Mouse (Mus musculus) intestine, postnatal 0 days (tissue): Measurements from ENCODE around the gene Carmil1. TPM values are rescaled to one million over a fixed set of nuclear protein-coding genes. Genes with fewer than 3 reads are reported as not detected.

ENCODE experiments used
- ATAC-seq: fragments of 200-750 bp; cut with Nextera tagmentation; 2 replicates; pipeline ENCODE4 v1.8.0; 2017; ENCODE audit warnings: mild to moderate bottlenecking, moderate TSS enrichment, moderate library complexity
- H3K27ac ChIP-seq: fragments of 300-500 bp; sonication (generic); 2 replicates; pipeline ENCODE4 v1.5.1; 2014; ENCODE audit warnings: mild to moderate bottlenecking, low read depth, low read length, moderate library complexity
- H3K27me3 ChIP-seq: fragments of 300-500 bp; sonication (generic); replicated peaks from 2 replicates; pipeline ENCODE4 v1.6.1; 2014; ENCODE audit warnings: low read length, mixed read lengths; ENCODE audit not compliant: control insufficient read depth, insufficient read depth
- H3K36me3 ChIP-seq: fragments of 300-500 bp; sonication (generic); 2 replicates; pipeline ENCODE4 v1.6.1; 2014; ENCODE audit warnings: mild to moderate bottlenecking, moderate library complexity; ENCODE audit not compliant: control insufficient read depth, insufficient read depth
- H3K4me1 ChIP-seq: fragments of 300-500 bp; sonication (generic); replicated peaks from 2 replicates; pipeline ENCODE4 v1.6.1; 2014; ENCODE audit warnings: antibody characterized with exemption, low read length, mixed read lengths; ENCODE audit not compliant: control insufficient read depth, insufficient read depth
- H3K4me2 ChIP-seq: fragments of 300-500 bp; sonication (generic); replicated peaks from 2 replicates; pipeline ENCODE4 v1.6.1; 2014; ENCODE audit warnings: low read depth, mild to moderate bottlenecking, moderate library complexity
- H3K4me3 ChIP-seq: fragments of 300-500 bp; sonication (generic); 2 replicates; pipeline ENCODE4 v1.5.1; 2014; ENCODE audit warnings: low read depth, low read length
- H3K9ac ChIP-seq: fragments of 300-500 bp; sonication (generic); 2 replicates; pipeline ENCODE4 v1.6.1; 2014; ENCODE audit warnings: mild to moderate bottlenecking, low read depth, low read length
- H3K9me3 ChIP-seq: fragments of 300-500 bp; sonication (generic); 2 replicates; pipeline ENCODE4 v1.6.1; 2016; ENCODE audit warnings: mixed run types; ENCODE audit not compliant: control insufficient read depth
- CTCF ChIP-seq: sonication (generic); IDR thresholded peaks from 2 replicates; pipeline ENCODE4 v1.5.1; 2016; ENCODE audit warnings: low read depth, mild to moderate bottlenecking, control low read depth, antibody characterized with exemption, moderate library complexity
- WGBS: fragments of 180-500 bp; shearing (Covaris S2); extraction: QIAGEN DNeasy Blood & Tissue Kit; methylation state at CpG from one replicate; pipeline ENCODE4 v1.1.7; 2014; 5-methylcytosine and 5-hydroxymethylcytosine counted together
- polyA plus RNA-seq: library from polyadenylated mRNA; unstranded; fragments of >200 nt; fragmentation: Nextera tagmentation; extraction: Ambion mirVana; gene quantifications from 2 replicates; pipeline ENCODE4 v1.2.1, GENCODE M21; 2015

Carmil1 gene
- polyA plus RNA-seq, 1 experiment from 2014 or later, result 25.6 TPM

DNA sequence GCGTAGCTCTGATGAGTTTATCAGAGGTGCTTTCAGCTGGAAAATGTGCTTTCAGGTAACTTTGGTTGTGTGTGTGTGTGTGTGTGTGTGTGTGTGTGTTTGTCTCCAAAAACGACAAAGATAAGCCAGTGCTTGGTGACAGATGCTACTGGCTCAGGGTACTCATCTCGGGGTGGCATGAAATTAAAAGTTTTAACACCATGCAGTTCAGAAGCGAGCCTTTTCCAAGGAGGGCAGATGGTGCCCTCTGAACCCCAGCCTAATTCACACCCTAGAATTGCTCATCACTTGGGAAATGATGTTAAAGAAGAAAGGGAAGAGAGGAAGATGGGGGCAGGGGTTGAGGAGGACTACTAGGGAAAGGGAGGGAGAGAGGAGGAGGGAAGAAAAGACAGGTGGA lies 198.4 kb downstream of the Carmil1 start:
- no peak overlapping the region for H3K4me3 ChIP-seq
- H3K27ac ChIP-seq, result no peak overlapping the region
- no peak overlapping the region for H3K9ac ChIP-seq
- H3K4me2 ChIP-seq, result no peak overlapping the region
- peaks cover 5% of the 10 kb centered on the region for H3K36me3 ChIP-seq
- ATAC-seq, result no peak
- no peak for TF ChIP-seq CTCF
- H3K27me3 ChIP-seq, result no peaks in the 10 kb centered on the region
- H3K4me1 ChIP-seq, result no peaks in the 10 kb centered on the region
- WGBS, result 73% methylated on average over 4 of the region's 4 CpGs
- H3K9me3 ChIP-seq, result no peaks in the 10 kb centered on the region

DNA sequence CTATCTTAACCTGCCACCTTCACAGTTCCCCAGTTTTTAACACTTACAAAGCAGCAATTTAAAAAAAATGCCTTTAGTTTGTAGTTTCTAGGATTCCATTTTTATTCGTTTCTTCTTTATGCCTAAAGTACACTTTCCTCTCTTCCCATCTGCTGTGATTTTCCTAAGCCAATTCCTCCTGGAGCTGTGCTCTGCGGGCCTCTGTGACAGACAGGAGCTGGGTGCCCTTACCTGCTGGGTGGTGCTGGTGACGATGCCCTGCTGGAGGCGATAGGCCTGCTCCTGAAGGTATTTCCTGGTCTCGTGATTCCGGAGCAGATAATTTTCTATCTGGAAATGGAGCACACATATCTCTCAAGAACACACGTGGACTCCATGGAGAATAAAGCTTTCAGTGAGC lies 198.9 kb downstream of the Carmil1 start:
- H3K9me3 ChIP-seq, result no peaks in the 10 kb centered on the region
- no peaks in the 10 kb centered on the region for H3K4me1 ChIP-seq
- 76% methylated on average over 7 of the region's 7 CpGs for WGBS

DNA sequence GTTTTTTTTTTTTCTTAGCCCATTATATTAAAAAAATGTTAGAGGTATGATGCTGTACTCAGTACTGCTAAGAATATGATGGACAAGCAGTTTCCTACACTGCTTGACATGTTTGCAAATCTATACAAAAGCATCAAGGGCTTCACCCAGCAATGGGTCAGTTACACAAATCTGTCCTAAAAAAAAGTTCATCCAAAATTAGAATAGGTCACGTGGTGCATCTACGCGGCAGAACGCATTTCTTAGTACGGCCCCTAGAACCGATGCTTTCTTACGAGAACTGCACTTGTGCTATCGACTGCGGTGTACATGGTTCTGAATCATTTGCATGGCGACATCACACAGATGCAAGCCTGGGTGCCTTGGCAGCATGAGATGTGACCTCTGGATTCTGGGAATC lies 208.0 kb downstream of the Carmil1 start:
- Histone ChIP-seq H3K36me3 (peaks cover 22% of the 10 kb centered on the region; the same call in 1 of the 2 replicates), H3K27me3 (no peaks in the 10 kb centered on the region), H3K9ac (no peak overlapping the region), H3K9me3 (no peaks in the 10 kb centered on the region), H3K27ac (no peak overlapping the region), H3K4me3 (no peak overlapping the region), H3K4me2 (no peak overlapping the region), H3K4me1 (no peaks in the 10 kb centered on the region)
- TF ChIP-seq CTCF, result no peak
- no peak for ATAC-seq
- 95% methylated on average over 10 of the region's 10 CpGs for WGBS

More for the DNA sequence above, 198.9 kb downstream of the Carmil1 start:
- Histone ChIP-seq H3K4me2 (no peak overlapping the region), H3K27me3 (no peaks in the 10 kb centered on the region), H3K36me3 (peaks cover 3% of the 10 kb centered on the region; the same call in 1 of the 2 replicates), H3K9ac (no peak overlapping the region), H3K27ac (no peak overlapping the region), H3K4me3 (no peak overlapping the region)
- ATAC-seq, result peak; percentile 36; the same call in 1 of the 2 replicates
- TF ChIP-seq CTCF, result no peak

DNA sequence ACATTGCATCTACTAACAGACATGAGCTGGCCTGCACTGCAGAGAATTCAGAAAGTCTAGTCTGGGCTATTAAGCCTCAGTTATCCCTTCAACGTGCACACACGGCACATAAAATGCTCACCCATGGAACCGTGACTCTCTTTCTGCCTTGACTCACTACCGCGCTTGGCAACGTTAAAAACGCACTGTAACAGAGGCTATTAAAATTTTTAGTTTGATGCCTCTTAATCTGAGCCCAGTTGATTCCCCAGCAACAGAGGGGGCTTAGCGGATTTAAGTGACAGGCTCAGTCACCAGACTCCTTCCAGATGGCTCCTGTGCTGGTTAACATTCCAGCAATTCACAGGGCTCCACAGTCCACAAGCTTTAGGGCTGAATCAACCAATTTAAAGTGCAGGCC lies 213.0 kb downstream of the Carmil1 start:
- Histone ChIP-seq H3K27ac (no peak overlapping the region), H3K4me2 (no peak overlapping the region), H3K4me1 (no peaks in the 10 kb centered on the region), H3K4me3 (no peak overlapping the region), H3K9me3 (no peaks in the 10 kb centered on the region), H3K27me3 (no peaks in the 10 kb centered on the region), H3K9ac (no peak overlapping the region), H3K36me3 (peaks cover 17% of the 10 kb centered on the region; the same call in 1 of the 2 replicates)
- no peak for ATAC-seq
- no peak for TF ChIP-seq CTCF
- 93% methylated on average over 8 of the region's 8 CpGs for WGBS

DNA sequence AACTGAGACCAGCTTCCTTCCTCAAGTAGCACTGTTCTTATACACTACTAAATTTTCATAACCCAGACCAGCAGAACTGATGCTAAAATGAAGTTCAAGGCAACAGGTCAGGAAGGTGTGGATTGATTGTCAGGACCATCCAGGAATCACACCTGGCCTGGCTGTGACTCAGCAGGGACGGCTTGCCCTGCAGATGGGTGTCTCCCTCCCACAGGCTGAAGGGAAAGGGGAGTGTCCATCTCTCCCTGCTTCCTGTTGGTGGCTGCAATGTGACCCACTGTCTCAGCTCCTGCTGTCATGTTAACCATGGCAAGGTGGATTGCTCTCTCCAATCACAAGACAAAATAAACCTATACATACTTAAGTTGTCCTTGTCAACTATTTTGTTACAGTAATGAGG lies 215.1 kb downstream of the Carmil1 start:
- WGBS, result 30% methylated on average over 1 of the region's 1 CpGs
- Histone ChIP-seq H3K9ac (no peak overlapping the region), H3K36me3 (peaks cover 21% of the 10 kb centered on the region; the same call in 1 of the 2 replicates), H3K27me3 (no peaks in the 10 kb centered on the region), H3K9me3 (no peaks in the 10 kb centered on the region), H3K4me2 (no peak overlapping the region), H3K4me3 (no peak overlapping the region), H3K4me1 (no peaks in the 10 kb centered on the region), H3K27ac (no peak overlapping the region; the same call in 1 of the 2 replicates)
- no peak for TF ChIP-seq CTCF
- no peak for ATAC-seq

DNA sequence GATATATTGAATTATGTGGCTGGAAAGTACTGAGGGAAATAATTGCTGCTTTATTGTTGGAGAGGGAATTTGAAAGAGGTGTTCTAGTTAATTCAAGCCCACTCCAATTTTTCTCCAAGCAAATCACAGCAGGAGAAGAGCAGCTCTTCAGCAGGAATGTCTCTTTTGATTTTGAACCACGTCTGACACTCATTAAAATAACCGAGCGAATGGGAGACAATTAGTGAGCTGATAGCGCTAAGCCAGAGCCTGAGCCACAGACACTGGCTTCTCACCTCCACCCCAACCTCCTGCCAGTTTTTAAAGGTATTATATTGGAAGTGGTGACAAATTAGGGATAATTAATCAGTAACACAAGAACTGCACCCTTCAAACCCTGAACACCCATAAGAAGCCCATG lies 217.8 kb downstream of the Carmil1 start:
- Histone ChIP-seq H3K4me1 (no peaks in the 10 kb centered on the region), H3K36me3 (0 out of 2 replicates have a peak, but pooled peaks cover 19% of the 10 kb centered on the region), H3K9ac (no peak overlapping the region), H3K4me3 (no peak overlapping the region), H3K27me3 (no peaks in the 10 kb centered on the region), H3K27ac (no peak overlapping the region), H3K9me3 (no peaks in the 10 kb centered on the region), H3K4me2 (no peak overlapping the region)
- no peak for TF ChIP-seq CTCF
- no peak for ATAC-seq
- 82% methylated on average over 4 of the region's 4 CpGs for WGBS
